Mouse (Mus musculus) limb, embryonic 14.5 days (tissue): ENCODE measurements around the gene Rcan2. TPM values are rescaled to one million over a fixed set of nuclear protein-coding genes. Genes with fewer than 3 reads are reported as not detected.

Experiments used
- ATAC-seq: fragments of 200-750 bp; cut with Nextera tagmentation; 2 replicates; pipeline ENCODE4 v1.8.0; 2017; ENCODE audit warnings: low read depth, moderate number of reproducible peaks, moderate TSS enrichment; ENCODE audit not compliant: low FRiP score
- DNase-seq: peaks from one replicate; pipeline ENCODE4 v3.0.0-alpha.2; 2015; ENCODE audit warnings: low spot score
- H3K27ac ChIP-seq: fragments of 300-500 bp; sonication (generic); replicated peaks from 2 replicates; pipeline ENCODE4 v1.5.1; 2014; ENCODE audit warnings: low read depth, mild to moderate bottlenecking, low read length, moderate library complexity, mixed read lengths
- H3K27me3 ChIP-seq: fragments of 300-500 bp; sonication (generic); 2 replicates; pipeline ENCODE4 v1.6.1; 2014; ENCODE audit warnings: low read length, mixed read lengths; ENCODE audit not compliant: control insufficient read depth, insufficient read depth
- H3K36me3 ChIP-seq: fragments of 300-500 bp; sonication (generic); 2 replicates; pipeline ENCODE4 v1.6.1; 2014; ENCODE audit warnings: mild to moderate bottlenecking, low read length, moderate library complexity, mixed read lengths; ENCODE audit not compliant: control insufficient read depth, insufficient read depth
- H3K4me1 ChIP-seq: fragments of 300-500 bp; sonication (generic); 2 replicates; pipeline ENCODE4 v1.6.1; 2014; ENCODE audit warnings: antibody characterized with exemption, low read length, mixed read lengths; ENCODE audit not compliant: control insufficient read depth, insufficient read depth
- H3K4me2 ChIP-seq: fragments of 300-500 bp; sonication (generic); replicated peaks from 2 replicates; pipeline ENCODE4 v1.6.1; 2014; ENCODE audit warnings: low read depth, mild to moderate bottlenecking, low read length, moderate library complexity; ENCODE audit not compliant: severe bottlenecking
- H3K4me3 ChIP-seq: fragments of 300-500 bp; sonication (generic); replicated peaks from 2 replicates; pipeline ENCODE4 v1.5.1; 2014; ENCODE audit warnings: low read length
- H3K9ac ChIP-seq: fragments of 300-500 bp; sonication (generic); 2 replicates; pipeline ENCODE4 v1.6.1; 2014; ENCODE audit warnings: mild to moderate bottlenecking, low read depth, low read length, moderate library complexity; ENCODE audit not compliant: severe bottlenecking
- H3K9me3 ChIP-seq: fragments of 300-500 bp; sonication (generic); 2 replicates; pipeline ENCODE4 v1.6.1; 2016; ENCODE audit warnings: low read length; ENCODE audit not compliant: control insufficient read depth
- POLR2A ChIP-seq: fragments of 200-500 bp; IDR thresholded peaks from 2 replicates; pipeline ENCODE4 v1.8.0; 2012; ENCODE audit warnings: inconsistent platforms, mild to moderate bottlenecking, moderate library complexity, borderline replicate concordance; ENCODE audit not compliant: insufficient read depth, insufficient read length; ENCODE audit errors: extremely low read depth
- WGBS: fragments of 180-500 bp; shearing (Covaris S2); extraction: QIAGEN DNeasy Blood & Tissue Kit; methylation state at CpG from one replicate; pipeline ENCODE4 v1.1.7; 2014; 5-methylcytosine and 5-hydroxymethylcytosine counted together
- polyA plus RNA-seq, 2 experiments: library from polyadenylated mRNA; depleted of rRNA in 1 of 2; stranded (reverse) in 1 of 2; unstranded in 1 of 2; fragments of >200 nt; fragmentation: Nextera tagmentation in 1 of 2; extraction: Ambion mirVana in 1 of 2; gene quantifications; 2 replicates each; pipeline versions ENCODE4 v1.2.1 to v1.2.3; 2012 to 2014

The Rcan2 gene
- polyA plus RNA-seq, 2 experiments, result 2.5 to 3.3 TPM

DNA sequence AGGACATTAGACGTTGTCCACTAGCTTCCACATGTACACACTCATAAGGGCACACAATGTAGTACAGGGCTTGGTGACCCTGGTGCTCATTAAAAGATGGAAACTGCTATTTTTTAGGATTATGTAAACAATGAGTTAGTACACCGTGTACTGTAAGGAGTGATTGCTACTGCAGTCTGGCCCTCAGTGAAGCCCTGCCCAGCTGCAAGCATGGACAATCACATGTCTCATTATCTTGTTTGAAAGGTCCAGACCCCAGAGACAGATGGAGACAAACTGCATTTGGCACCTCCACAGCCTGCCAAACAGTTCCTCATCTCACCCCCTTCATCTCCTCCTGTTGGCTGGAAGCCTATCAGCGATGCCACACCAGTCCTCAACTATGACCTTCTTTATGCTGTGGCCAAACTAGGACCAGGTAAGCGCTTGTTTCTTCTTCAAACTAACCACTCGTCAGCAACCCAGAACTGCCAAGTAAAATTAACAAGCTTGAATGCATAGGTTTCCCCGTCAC is 219.6 kb downstream of the Rcan2 start:
- Histone ChIP-seq H3K27ac (no peak overlapping the region), H3K9me3 (no peaks in the 10 kb centered on the region), H3K36me3 (no peaks in the 10 kb centered on the region), H3K4me2 (no peak overlapping the region), H3K9ac (no peak overlapping the region), H3K4me1 (no peaks in the 10 kb centered on the region; the same call in 1 of the 2 replicates), H3K27me3 (no peaks in the 10 kb centered on the region), H3K4me3 (no peak overlapping the region)
- no peak for DNase-seq
- no peak for ATAC-seq
- TF ChIP-seq POLR2A, result no peak
- 72% methylated on average over 6 of the region's 6 CpGs for WGBS

DNA sequence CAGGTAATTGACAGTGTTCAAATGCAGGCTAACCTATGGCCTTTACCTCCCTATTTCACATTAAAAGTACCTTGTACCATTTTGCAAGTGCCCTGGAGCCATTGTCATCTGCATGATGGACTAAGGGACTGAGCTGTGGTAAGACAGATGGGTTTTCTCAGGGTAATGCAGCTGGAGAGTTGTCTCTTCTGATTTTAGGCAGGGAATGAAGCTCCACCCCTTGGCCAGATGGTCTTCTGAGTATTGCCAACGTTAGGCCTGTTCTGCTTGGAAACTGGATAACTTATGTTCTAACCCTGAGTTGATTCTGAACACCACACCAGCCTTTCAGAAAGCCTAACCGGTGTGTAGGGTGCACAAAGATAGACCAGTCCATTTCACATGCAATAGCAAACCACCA is 222.7 kb downstream of the Rcan2 start:
- H3K4me1 ChIP-seq, result no peaks in the 10 kb centered on the region; the same call in 1 of the 2 replicates
- no peak for DNase-seq
- H3K9me3 ChIP-seq, result no peaks in the 10 kb centered on the region
- no peak overlapping the region for H3K4me2 ChIP-seq
- TF ChIP-seq POLR2A, result no peak
- ATAC-seq, result no peak
- H3K4me3 ChIP-seq, result no peak overlapping the region
- H3K36me3 ChIP-seq, result no peaks in the 10 kb centered on the region
- no peak overlapping the region for H3K9ac ChIP-seq
- WGBS, result 70% methylated on average over 2 of the region's 2 CpGs
- H3K27ac ChIP-seq, result no peak overlapping the region
- no peaks in the 10 kb centered on the region for H3K27me3 ChIP-seq

GRCm38 (mm10) chr17:44025011-44025410 is 223.9 kb downstream of the Rcan2 start:
- H3K9ac ChIP-seq, result no peak overlapping the region
- ATAC-seq (no peak), DNase-seq (no peak)
- no peak overlapping the region for H3K4me2 ChIP-seq
- H3K27ac ChIP-seq, result no peak overlapping the region
- 73% methylated on average over 2 of the region's 2 CpGs for WGBS
- TF ChIP-seq POLR2A, result no peak
- H3K9me3 ChIP-seq, result no peaks in the 10 kb centered on the region
- no peaks in the 10 kb centered on the region for H3K36me3 ChIP-seq
- no peaks in the 10 kb centered on the region for H3K27me3 ChIP-seq
- H3K4me1 ChIP-seq, result no peaks in the 10 kb centered on the region; the same call in 1 of the 2 replicates
- H3K4me3 ChIP-seq, result no peak overlapping the region

GRCm38 (mm10) chr17:44025935-44026334 is 224.8 kb downstream of the Rcan2 start:
- WGBS, result 65% methylated on average over 6 of the region's 6 CpGs
- ATAC-seq (no peak), DNase-seq (no peak)
- Histone ChIP-seq H3K4me1 (no peaks in the 10 kb centered on the region; the same call in 1 of the 2 replicates), H3K36me3 (no peaks in the 10 kb centered on the region), H3K9ac (no peak overlapping the region), H3K27me3 (no peaks in the 10 kb centered on the region), H3K4me2 (no peak overlapping the region), H3K27ac (no peak overlapping the region), H3K4me3 (no peak overlapping the region), H3K9me3 (no peaks in the 10 kb centered on the region)
- no peak for TF ChIP-seq POLR2A

GRCm38 (mm10) chr17:44026378-44026777 is 225.2 kb downstream of the Rcan2 start:
- H3K4me1 ChIP-seq, result no peaks in the 10 kb centered on the region; the same call in 1 of the 2 replicates
- DNase-seq (peak; percentile 12), ATAC-seq (no peak)
- H3K27me3 ChIP-seq, result no peaks in the 10 kb centered on the region
- no peak overlapping the region for H3K4me2 ChIP-seq
- H3K4me3 ChIP-seq, result no peak overlapping the region
- no peaks in the 10 kb centered on the region for H3K9me3 ChIP-seq
- 48% methylated on average over 5 of the region's 5 CpGs for WGBS
- H3K9ac ChIP-seq, result no peak overlapping the region
- no peaks in the 10 kb centered on the region for H3K36me3 ChIP-seq
- H3K27ac ChIP-seq, result no peak overlapping the region; the same call in 1 of the 2 replicates
- TF ChIP-seq POLR2A, result no peak

DNA sequence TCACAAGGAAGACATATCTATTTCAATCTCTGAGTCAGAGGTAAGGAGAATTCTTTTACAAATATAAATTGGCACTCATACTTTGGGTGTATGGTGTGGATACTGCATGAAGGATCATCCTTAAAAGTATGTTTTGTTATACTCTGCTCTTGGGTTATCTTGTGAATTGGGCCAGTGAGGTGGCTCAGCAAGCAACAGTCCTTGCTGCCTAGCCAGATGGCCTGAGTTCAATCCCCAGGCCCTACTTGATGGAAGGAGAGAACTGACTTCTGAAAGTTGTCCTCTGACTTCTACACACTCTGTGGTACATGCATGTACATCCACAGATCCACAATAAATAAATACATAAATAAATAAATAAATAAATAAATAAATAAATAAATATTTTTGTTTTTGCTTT is 225.6 kb downstream of the Rcan2 start:
- ATAC-seq (no peak), DNase-seq (no peak)
- Histone ChIP-seq H3K36me3 (no peaks in the 10 kb centered on the region), H3K9me3 (no peaks in the 10 kb centered on the region), H3K4me2 (no peak overlapping the region), H3K4me3 (no peak overlapping the region), H3K27me3 (no peaks in the 10 kb centered on the region), H3K9ac (no peak overlapping the region), H3K27ac (no peak overlapping the region), H3K4me1 (no peaks in the 10 kb centered on the region; the same call in 1 of the 2 replicates)
- no peak for TF ChIP-seq POLR2A
